Mouse (Mus musculus) testis, adult 2 months (tissue): ENCODE results near the gene Prr5l. TPM values are rescaled to one million over a fixed set of nuclear protein-coding genes. Genes with fewer than 3 reads are reported as not detected.

Experiments used
- H3K27ac ChIP-seq: fragments of 200-500 bp; 2 replicates; pipeline ENCODE4 v1.5.1; 2012; ENCODE audit warnings: low read depth, low read length; ENCODE audit not compliant: control insufficient read depth, insufficient read depth
- H3K27me3 ChIP-seq: fragments of 200-500 bp; 2 replicates; pipeline ENCODE4 v1.6.1; 2012; ENCODE audit warnings: mild to moderate bottlenecking, low read length, moderate library complexity; ENCODE audit not compliant: control insufficient read depth, insufficient read depth
- H3K36me3 ChIP-seq: fragments of 200-500 bp; 2 replicates; pipeline ENCODE4 v1.6.1; 2012; ENCODE audit warnings: mild to moderate bottlenecking, low read length; ENCODE audit not compliant: control insufficient read depth, insufficient read depth
- H3K4me1 ChIP-seq: fragments of 200-500 bp; 2 replicates; pipeline ENCODE4 v1.6.1; 2012; ENCODE audit warnings: low read length; ENCODE audit not compliant: control insufficient read depth, insufficient read depth
- H3K4me3 ChIP-seq: fragments of 200-500 bp; 2 replicates; pipeline ENCODE4 v1.5.1; 2012; ENCODE audit warnings: low read depth, mild to moderate bottlenecking, low read length, moderate library complexity, mixed read lengths; ENCODE audit not compliant: control insufficient read depth
- CTCF ChIP-seq: fragments of 200-500 bp; IDR thresholded peaks from 2 replicates; pipeline ENCODE4 v1.5.1; 2012; ENCODE audit warnings: low read depth, mild to moderate bottlenecking, inconsistent platforms, low read length, moderate library complexity; ENCODE audit not compliant: control insufficient read depth, insufficient read depth, insufficient replicate concordance
- POLR2A ChIP-seq: fragments of 200-500 bp; IDR thresholded peaks from 2 replicates; pipeline ENCODE4 v1.6.1; 2012; ENCODE audit warnings: low read depth, mild to moderate bottlenecking, inconsistent platforms, low read length, moderate library complexity; ENCODE audit not compliant: control insufficient read depth
- polyA plus RNA-seq: library from polyadenylated mRNA; depleted of rRNA; stranded (reverse); fragments of >200 nt; gene quantifications from 2 replicates; pipeline ENCODE4 v1.2.3, GENCODE M21; 2012

Gene Prr5l
- polyA plus RNA-seq, 1 experiment, result 1.1 TPM

DNA sequence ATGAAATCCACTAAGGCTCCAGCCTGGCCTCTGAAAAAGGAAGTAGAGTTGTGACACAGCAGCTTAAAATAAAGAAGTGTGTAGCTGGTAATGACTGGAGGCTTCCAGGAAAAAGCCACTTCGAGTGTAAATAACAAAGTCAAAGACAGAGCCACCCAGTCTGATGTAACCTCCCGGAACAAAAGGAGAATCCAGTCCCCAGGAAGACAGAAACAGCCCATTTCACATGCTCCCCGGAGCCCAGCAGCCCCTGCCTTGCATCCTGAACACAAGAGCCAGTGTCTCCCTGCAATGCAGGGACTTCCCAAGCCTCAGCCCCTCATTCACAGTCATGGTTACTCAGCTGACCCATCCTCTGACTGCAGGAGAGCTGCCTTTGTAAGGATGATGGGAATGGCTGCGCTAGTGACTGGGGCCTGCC, 101.5 kb downstream of the Prr5l start:
- TF ChIP-seq CTCF (no peak), POLR2A (no peak)
- Histone ChIP-seq H3K4me1 (no peaks in the 10 kb centered on the region), H3K36me3 (no peaks in the 10 kb centered on the region), H3K4me3 (no peak overlapping the region), H3K27me3 (no peaks in the 10 kb centered on the region), H3K27ac (no peak overlapping the region)

DNA sequence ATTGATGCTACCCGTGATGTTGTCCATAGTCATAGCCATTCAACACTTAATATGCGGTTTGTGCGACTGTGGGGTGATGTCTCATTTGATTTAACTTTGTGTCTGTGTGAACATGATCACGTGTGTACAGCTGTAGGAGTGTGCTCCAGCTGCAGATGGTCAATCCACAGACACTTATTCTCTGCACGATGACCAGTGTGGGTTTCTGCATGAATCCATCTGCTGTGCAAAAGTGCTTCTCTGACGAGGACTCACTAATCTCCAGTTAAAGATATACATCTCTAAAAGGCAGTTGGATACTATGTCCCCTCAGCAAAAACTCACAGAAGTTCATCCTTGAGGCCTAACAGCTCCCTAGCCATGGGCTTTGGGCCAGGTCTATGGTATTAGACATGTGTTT, 104.7 kb downstream of the Prr5l start:
- H3K27ac ChIP-seq, result no peak overlapping the region
- no peak overlapping the region for H3K4me3 ChIP-seq
- H3K27me3 ChIP-seq, result no peaks in the 10 kb centered on the region
- TF ChIP-seq POLR2A (no peak), CTCF (no peak)
- no peaks in the 10 kb centered on the region for H3K36me3 ChIP-seq
- no peaks in the 10 kb centered on the region for H3K4me1 ChIP-seq

DNA sequence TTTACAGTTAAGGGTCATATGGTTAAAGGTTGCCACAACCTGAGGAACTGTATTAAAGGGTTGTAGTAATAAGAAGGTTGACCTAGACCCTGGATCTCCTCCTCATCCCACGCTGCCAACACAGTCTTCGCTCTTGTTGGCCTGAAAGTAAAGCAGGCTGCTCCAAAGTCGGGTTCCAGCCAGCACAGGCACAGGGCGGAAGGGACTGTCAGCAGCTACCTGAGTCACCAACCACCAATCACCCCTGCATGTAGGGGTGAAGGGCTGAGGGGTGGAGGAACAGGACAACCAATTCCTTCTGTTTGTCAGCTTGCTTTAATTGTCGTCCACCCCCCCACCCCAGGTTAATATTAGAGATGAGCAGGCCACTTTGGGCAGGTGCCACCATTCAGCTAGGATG, 119.3 kb downstream of the Prr5l start:
- Histone ChIP-seq H3K4me3 (no peak overlapping the region), H3K27ac (no peak overlapping the region), H3K36me3 (no peaks in the 10 kb centered on the region), H3K27me3 (no peaks in the 10 kb centered on the region), H3K4me1 (peaks cover 4% of the 10 kb centered on the region)
- no peak for TF ChIP-seq POLR2A
- TF ChIP-seq CTCF, result no peak

DNA sequence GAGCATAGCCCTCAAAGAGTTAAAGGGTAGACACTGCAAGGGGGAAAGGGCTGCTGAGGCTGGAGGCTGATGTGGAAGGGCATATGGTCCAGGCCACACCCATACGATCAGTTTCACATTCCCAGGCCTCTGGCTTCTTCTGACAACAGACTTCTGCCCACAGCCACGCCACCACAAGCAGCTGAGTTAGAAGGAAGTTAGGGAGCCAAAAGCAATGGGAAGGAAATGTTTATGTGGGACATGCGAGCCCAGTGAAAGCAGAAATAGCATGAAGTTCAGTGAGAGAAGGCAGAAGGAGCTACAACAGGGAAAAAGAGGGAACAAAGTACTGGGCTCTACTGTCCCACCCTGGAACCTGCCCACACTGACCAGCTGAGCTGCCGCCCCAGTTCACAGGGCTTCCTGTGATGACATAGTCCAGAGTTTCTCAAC, 119.9 kb downstream of the Prr5l start:
- Histone ChIP-seq H3K27me3 (no peaks in the 10 kb centered on the region), H3K4me3 (no peak overlapping the region), H3K4me1 (peaks cover 4% of the 10 kb centered on the region), H3K36me3 (no peaks in the 10 kb centered on the region), H3K27ac (no peak overlapping the region)
- no peak for TF ChIP-seq CTCF
- TF ChIP-seq POLR2A, result no peak

DNA sequence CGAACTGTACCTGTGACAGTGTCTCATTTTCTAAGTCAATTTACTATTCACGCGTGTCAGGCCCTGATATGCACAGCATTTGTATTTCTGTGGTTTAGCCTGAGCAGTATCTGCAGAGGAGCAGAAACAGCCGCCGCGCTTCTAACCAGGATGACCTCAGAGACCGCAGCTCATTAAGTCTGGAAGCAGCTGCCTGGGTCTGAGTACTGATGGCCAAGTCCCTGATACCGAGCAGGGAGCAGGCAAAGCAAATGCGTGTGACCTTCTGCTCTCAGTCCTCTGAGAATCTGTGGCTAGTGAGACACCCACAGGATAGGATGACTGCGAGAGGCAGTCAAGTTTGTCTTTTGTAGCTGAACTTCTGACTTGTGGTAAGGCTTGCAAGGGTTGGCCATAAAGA, 120.4 kb downstream of the Prr5l start:
- no peak for TF ChIP-seq POLR2A
- no peak for TF ChIP-seq CTCF
- no peaks in the 10 kb centered on the region for H3K36me3 ChIP-seq
- H3K27ac ChIP-seq, result no peak overlapping the region
- H3K4me1 ChIP-seq, result peaks cover 4% of the 10 kb centered on the region
- H3K27me3 ChIP-seq, result no peaks in the 10 kb centered on the region
- no peak overlapping the region for H3K4me3 ChIP-seq

DNA sequence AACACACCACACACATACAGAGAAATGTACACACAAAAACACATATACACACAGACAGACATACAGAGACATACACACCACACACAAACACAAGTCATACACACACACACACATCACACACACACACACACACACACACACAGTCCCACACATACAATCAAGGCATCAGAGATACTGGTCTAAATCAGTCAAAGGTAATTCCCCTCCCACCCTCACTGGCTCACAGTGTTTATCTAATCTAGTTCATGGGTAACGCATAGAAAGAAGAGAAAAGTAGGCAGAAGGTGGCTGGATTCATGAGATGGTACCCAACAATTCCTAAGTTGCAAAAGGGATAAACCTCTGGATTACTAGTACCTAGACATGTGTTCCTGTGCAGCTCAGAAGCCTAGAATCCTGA, 120.9 kb downstream of the Prr5l start:
- no peak overlapping the region for H3K27ac ChIP-seq
- no peaks in the 10 kb centered on the region for H3K27me3 ChIP-seq
- no peak overlapping the region for H3K4me3 ChIP-seq
- TF ChIP-seq CTCF, result no peak
- no peak for TF ChIP-seq POLR2A
- H3K4me1 ChIP-seq, result peaks cover 4% of the 10 kb centered on the region
- no peaks in the 10 kb centered on the region for H3K36me3 ChIP-seq

DNA sequence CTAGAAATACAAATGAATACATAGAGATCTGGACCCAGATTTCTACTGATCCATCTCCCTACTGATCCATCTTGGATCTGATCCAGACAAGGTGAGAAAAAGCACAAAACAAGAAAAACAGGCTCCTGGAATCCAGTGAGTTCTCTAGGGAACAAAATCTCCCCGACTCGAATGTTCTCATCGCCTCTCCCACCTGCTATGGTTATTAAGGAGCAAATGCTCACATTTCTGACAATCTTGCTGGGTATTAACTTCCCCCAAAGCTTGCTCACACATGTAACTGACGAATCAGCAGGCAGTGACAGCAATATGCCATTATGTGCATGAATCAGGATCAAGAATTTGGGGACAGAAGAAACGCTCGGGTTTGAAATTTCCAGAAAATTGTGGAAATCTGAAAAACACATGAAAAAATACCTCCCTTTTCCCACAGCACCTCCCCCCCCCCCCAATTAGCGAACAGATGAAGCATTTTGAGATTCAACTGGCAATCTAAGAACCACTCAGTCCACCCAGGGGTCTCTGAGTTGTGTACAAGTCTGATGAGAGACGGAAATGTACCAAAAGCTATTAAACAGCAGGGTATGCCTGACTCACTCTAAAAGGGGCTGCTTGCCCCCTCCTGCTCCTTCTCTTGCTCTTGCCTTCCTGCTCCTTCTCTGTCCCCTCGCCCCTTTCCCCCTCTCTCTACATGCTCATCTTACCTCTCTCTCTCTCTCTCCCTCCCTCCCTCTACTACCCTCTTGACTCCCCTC, 123.1 kb downstream of the Prr5l start:
- Histone ChIP-seq H3K4me3 (no peak overlapping the region), H3K27ac (no peak overlapping the region), H3K27me3 (no peaks in the 10 kb centered on the region), H3K36me3 (no peaks in the 10 kb centered on the region), H3K4me1 (peaks cover 4% of the 10 kb centered on the region)
- TF ChIP-seq CTCF (no peak), POLR2A (no peak)

DNA sequence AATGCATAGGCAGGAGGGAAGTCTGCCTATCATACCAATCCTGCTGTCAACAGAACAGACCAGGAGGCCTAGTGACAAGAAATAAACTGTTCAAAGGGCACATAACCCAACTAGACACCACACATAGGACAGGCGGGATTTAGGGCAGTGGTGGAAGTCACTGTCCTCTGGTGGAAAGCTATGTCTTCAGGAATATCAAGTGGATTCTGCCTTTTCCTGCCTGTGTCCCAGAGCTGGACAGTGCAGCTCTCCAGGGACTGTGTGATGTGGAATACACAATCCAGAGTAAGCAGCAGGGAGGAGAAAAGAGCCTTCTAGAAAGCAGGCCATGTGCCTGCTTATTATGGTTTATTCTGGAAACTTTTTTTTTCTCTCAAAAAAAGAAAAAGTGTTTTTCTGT, 125.0 kb downstream of the Prr5l start:
- TF ChIP-seq POLR2A (no peak), CTCF (no peak)
- Histone ChIP-seq H3K36me3 (no peaks in the 10 kb centered on the region), H3K4me3 (no peak overlapping the region), H3K27me3 (no peaks in the 10 kb centered on the region), H3K27ac (no peak overlapping the region), H3K4me1 (no peaks in the 10 kb centered on the region)
